Mouse (Mus musculus) neural tube, embryonic 14.5 days (tissue): ENCODE results near the gene Ccdc137. TPM values are rescaled to one million over a fixed set of nuclear protein-coding genes. Genes with fewer than 3 reads are reported as not detected.

Source experiments
- ATAC-seq: fragments of 200-750 bp; cut with Nextera tagmentation; 2 replicates; pipeline ENCODE4 v1.8.0; 2017; ENCODE audit warnings: low read depth, mild to moderate bottlenecking, moderate TSS enrichment, moderate library complexity
- H3K27ac ChIP-seq: fragments of 300-500 bp; sonication (generic); 2 replicates; pipeline ENCODE4 v1.5.1; 2014; ENCODE audit warnings: low read depth, mild to moderate bottlenecking, control low read depth, low read length, moderate library complexity, mixed read lengths
- H3K27me3 ChIP-seq: fragments of 300-500 bp; sonication (generic); 2 replicates; pipeline ENCODE4 v1.6.1; 2014; ENCODE audit warnings: low read length; ENCODE audit not compliant: control insufficient read depth, insufficient read depth
- H3K36me3 ChIP-seq: fragments of 300-500 bp; sonication (generic); 2 replicates; pipeline ENCODE4 v1.6.1; 2014; ENCODE audit warnings: low read length, mixed read lengths; ENCODE audit not compliant: control insufficient read depth, insufficient read depth
- H3K4me1 ChIP-seq: fragments of 300-500 bp; sonication (generic); 2 replicates; pipeline ENCODE4 v1.6.1; 2014; ENCODE audit warnings: low read length; ENCODE audit not compliant: control insufficient read depth, insufficient read depth
- H3K4me2 ChIP-seq: fragments of 300-500 bp; sonication (generic); 2 replicates; pipeline ENCODE4 v1.6.1; 2014; ENCODE audit warnings: mild to moderate bottlenecking, low read depth, low read length, control low read depth
- H3K4me3 ChIP-seq: fragments of 300-500 bp; sonication (generic); 2 replicates; pipeline ENCODE4 v1.5.1; 2014; ENCODE audit warnings: low read depth, low read length, control low read depth, mixed read lengths
- H3K9ac ChIP-seq: fragments of 300-500 bp; sonication (generic); replicated peaks from 2 replicates; pipeline ENCODE4 v1.6.1; 2014; ENCODE audit warnings: low read depth, mild to moderate bottlenecking, control low read depth, low read length, mixed read lengths
- H3K9me3 ChIP-seq: fragments of 300-500 bp; sonication (generic); 2 replicates; pipeline ENCODE4 v1.6.1; 2016; ENCODE audit warnings: low read length; ENCODE audit not compliant: control insufficient read depth
- WGBS: fragments of 180-500 bp; shearing (Covaris S2); extraction: QIAGEN DNeasy Blood & Tissue Kit; methylation state at CpG from one replicate; pipeline ENCODE4 v1.1.7; 2014; 5-methylcytosine and 5-hydroxymethylcytosine counted together
- polyA plus RNA-seq: library from polyadenylated mRNA; unstranded; fragments of >200 nt; fragmentation: Nextera tagmentation; extraction: Ambion mirVana; gene quantifications from 2 replicates; pipeline ENCODE4 v1.2.1, GENCODE M21; 2014

The Ccdc137 gene
- polyA plus RNA-seq, 1 experiment from 2014 or later, result 21.6 TPM

DNA sequence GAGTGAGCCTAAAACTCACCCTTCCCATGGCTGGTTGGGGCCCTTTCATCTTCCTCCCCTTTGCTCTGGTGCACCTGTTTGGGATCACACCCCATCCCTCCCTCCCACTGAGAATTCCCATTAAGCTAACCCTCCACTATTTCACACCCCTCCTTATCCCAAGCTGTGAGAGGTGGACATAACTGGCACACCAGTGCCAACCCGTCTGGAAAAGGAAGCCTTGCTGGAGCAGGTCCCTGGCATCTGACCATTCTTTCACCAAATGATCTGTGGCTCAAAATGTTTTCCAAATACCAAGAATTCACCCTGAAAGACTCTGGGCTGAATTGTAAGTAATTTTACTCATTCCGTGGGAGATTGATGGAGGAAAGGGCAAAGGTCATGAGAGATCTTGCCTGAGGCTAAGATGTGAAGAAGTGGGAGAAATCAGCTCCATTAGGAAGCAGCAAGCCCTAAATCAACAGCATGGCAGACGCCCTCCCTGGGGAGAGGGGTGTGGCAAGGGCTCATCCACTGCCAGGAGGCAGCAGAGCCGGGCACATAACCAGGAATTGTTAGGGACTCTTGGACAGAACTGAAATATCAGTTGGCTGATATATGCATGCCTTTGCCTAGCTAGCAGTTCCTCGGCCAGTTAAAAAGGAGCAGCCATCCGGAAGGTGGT lies 55.0 kb downstream of the Ccdc137 start:
- Histone ChIP-seq H3K9ac (no peak overlapping the region), H3K27me3 (no peaks in the 10 kb centered on the region), H3K4me3 (no peak overlapping the region), H3K4me2 (no peak overlapping the region), H3K9me3 (no peaks in the 10 kb centered on the region), H3K36me3 (no peaks in the 10 kb centered on the region), H3K4me1 (peaks cover 4% of the 10 kb centered on the region; the same call in 1 of the 2 replicates), H3K27ac (no peak overlapping the region)
- WGBS, result 24% methylated on average over 6 of the region's 6 CpGs
- ATAC-seq, result no peak

Other genes starting within 250 kb of the Ccdc137 start
- gene Bahcc1, start 225.2 kb upstream of the Ccdc137 start, polyA plus RNA-seq, result 17.0 and 20.8 TPM in 2 replicates
- 4,176 and 4,177 TPM in 2 replicates for gene Actg1, start 109.6 kb upstream of the Ccdc137 start, polyA plus RNA-seq
- gene Fscn2, start 96.6 kb upstream of the Ccdc137 start, polyA plus RNA-seq, result 0.63 and 1.7 TPM in 2 replicates
- gene Faap100, start 79.4 kb upstream of the Ccdc137 start, polyA plus RNA-seq, result 74.8 and 86.8 TPM in 2 replicates
- 31.1 and 39.8 TPM in 2 replicates for gene Nploc4, start 20.4 kb upstream of the Ccdc137 start, polyA plus RNA-seq
- gene Tspan10, start 15.5 kb upstream of the Ccdc137 start, polyA plus RNA-seq, result not detected in 2 replicates
- gene Pde6g, start 4.6 kb upstream of the Ccdc137 start, polyA plus RNA-seq, result 0.31 and 0.59 TPM in 2 replicates
- gene Oxld1, start within 50 bp of the Ccdc137 start, polyA plus RNA-seq, result 12.0 and 12.9 TPM in 2 replicates
- gene Arl16, start 9.5 kb downstream of the Ccdc137 start, polyA plus RNA-seq, result 65.5 and 68.1 TPM in 2 replicates
- gene Mrpl12, start 26.5 kb downstream of the Ccdc137 start, polyA plus RNA-seq, result 131 and 135 TPM in 2 replicates
- 24.7 and 30.0 TPM in 2 replicates for gene Slc25a10, start 33.7 kb downstream of the Ccdc137 start, polyA plus RNA-seq
- gene Gcgr, start 72.6 kb downstream of the Ccdc137 start, polyA plus RNA-seq, result 0.19 and 0.22 TPM in 2 replicates
- gene Mcrip1, start 91.6 kb downstream of the Ccdc137 start, polyA plus RNA-seq, result 248 and 267 TPM in 2 replicates
- gene Ppp1r27, start 93.0 kb downstream of the Ccdc137 start, polyA plus RNA-seq, result not detected in 2 replicates
- 248 and 330 TPM in 2 replicates for gene P4hb, start 115.1 kb downstream of the Ccdc137 start, polyA plus RNA-seq
- gene Arhgdia, start 123.5 kb downstream of the Ccdc137 start, polyA plus RNA-seq, result 419 and 479 TPM in 2 replicates
- gene Alyref, start 140.2 kb downstream of the Ccdc137 start, polyA plus RNA-seq, result 191 and 222 TPM in 2 replicates
- 209 and 236 TPM in 2 replicates for gene Anapc11, start 140.3 kb downstream of the Ccdc137 start, polyA plus RNA-seq
- 1.3 TPM in 1 of 2 replicates, not detected in the other for gene Npb, start 150.4 kb downstream of the Ccdc137 start, polyA plus RNA-seq
- gene Pcyt2, start 159.8 kb downstream of the Ccdc137 start, polyA plus RNA-seq, result 170 and 187 TPM in 2 replicates
- 42.8 and 48.2 TPM in 2 replicates for gene Sirt7, start 167.1 kb downstream of the Ccdc137 start, polyA plus RNA-seq
- 30.5 and 36.8 TPM in 2 replicates for gene Mafg, start 175.5 kb downstream of the Ccdc137 start, polyA plus RNA-seq
- gene Pycr1, start 185.7 kb downstream of the Ccdc137 start, polyA plus RNA-seq, result 15.3 and 24.9 TPM in 2 replicates
- gene Myadml2, start 190.0 kb downstream of the Ccdc137 start, polyA plus RNA-seq, result 2.3 and 2.5 TPM in 2 replicates
- 1.3 and 6.2 TPM in 2 replicates for gene Notum, start 203.1 kb downstream of the Ccdc137 start, polyA plus RNA-seq
- 137 and 141 TPM in 2 replicates for gene Aspscr1, start 214.9 kb downstream of the Ccdc137 start, polyA plus RNA-seq